Comparison of ENCODE assay signal across 8 mouse cellular contexts in the genomic region with DNA sequence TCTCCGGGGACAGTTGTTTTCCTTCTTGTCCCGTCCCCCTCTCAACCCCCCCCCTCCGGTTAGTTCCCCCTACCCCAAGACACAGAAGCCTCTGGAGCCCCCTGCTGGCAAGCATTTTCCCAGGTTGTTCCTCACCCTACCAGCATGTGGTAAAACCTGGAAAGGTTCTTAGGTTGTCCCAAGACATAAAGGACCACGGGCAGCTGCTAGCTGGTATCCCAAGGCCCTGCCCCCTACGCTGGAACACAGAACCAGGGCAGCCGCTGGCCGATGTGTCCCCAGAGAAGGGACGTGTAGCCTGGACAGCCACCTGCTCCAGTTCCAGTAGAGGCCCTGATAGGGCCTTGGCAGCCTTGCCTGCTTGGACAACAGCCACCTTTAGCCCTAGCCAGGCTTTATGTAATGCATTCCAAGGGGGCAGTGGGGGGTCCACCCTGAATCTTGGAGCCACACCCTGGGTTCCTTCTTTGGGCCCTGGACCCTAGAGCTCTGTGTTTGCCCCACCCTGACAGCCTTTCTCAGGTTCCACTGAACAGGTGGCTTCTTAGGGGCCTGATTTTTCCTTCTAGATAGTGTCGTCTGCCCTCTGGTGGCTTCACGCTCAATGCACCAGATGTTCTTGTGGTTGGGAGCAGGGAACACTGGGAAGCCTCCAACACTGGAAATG. TPM values are rescaled to one million over a fixed set of nuclear protein-coding genes. Genes with fewer than 3 reads are reported as not detected.
DNase-seq lines count a peak whose midpoint lies in the region.

No protein-coding gene starts in this region.

- intact Hi-C loops in heart, postnatal 14 days (cut with DNase I) = no loop called here

- WGBS in forebrain, embryonic 10.5 days = 9% methylated on average over 10 of the region's 10 CpGs
- WGBS in midbrain, embryonic 10.5 days = 9% methylated on average over 10 of the region's 10 CpGs

- peaks cover 44% of the 10 kb centered on the region for H3K36me3 ChIP-seq in forebrain, embryonic 10.5 days (replicated peaks)
- H3K36me3 ChIP-seq in midbrain, embryonic 10.5 days = peaks cover 44% of the 10 kb centered on the region

- peak overlapping the region; percentile 88 for H3K27ac ChIP-seq in forebrain, embryonic 10.5 days
- peak overlapping the region; percentile 87 for H3K27ac ChIP-seq in midbrain, embryonic 10.5 days (replicated peaks)

- H3K4me1 ChIP-seq in forebrain, embryonic 10.5 days = peaks cover 36% of the 10 kb centered on the region
- H3K4me1 ChIP-seq in midbrain, embryonic 10.5 days = peaks cover 31% of the 10 kb centered on the region

- H3K4me3 ChIP-seq in forebrain, embryonic 10.5 days = peak overlapping the region; percentile 95
- peak overlapping the region; percentile 79 for H3K4me3 ChIP-seq in midbrain, embryonic 10.5 days

- no peaks in the 10 kb centered on the region for H3K9me3 ChIP-seq in forebrain, embryonic 10.5 days
- no peaks in the 10 kb centered on the region for H3K9me3 ChIP-seq in midbrain, embryonic 10.5 days (replicated peaks)

- DNase-seq in ovary, postnatal 14 days (ENCODE audit: low spot score) = peak; percentile 36
- no peak for DNase-seq in ovary, adult 18-20 months (ENCODE audit: low spot score)
- peak; percentile 72 for DNase-seq in brain, adult 2 months (ENCODE audit: low read depth, low spot score)
- no peak for DNase-seq in forebrain, embryonic 10.5 days (ENCODE audit: extremely low spot score, low spot score)
- peak; percentile 67 to 75 for DNase-seq in heart, postnatal 14 days
- peak; percentile 69 to 74 for DNase-seq in layer of hippocampus, postnatal 10 days (ENCODE audit: low spot score in 2 of 2)
- DNase-seq in midbrain, embryonic 10.5 days (ENCODE audit: low spot score) = peak; percentile 53
- DNase-seq in thymus, postnatal 0 days (ENCODE audit: low spot score) = peak; percentile 67

- no peaks in the 10 kb centered on the region for H3K27me3 ChIP-seq in forebrain, embryonic 10.5 days (ENCODE audit: poor library complexity, severe bottlenecking)
- no peaks in the 10 kb centered on the region for H3K27me3 ChIP-seq in midbrain, embryonic 10.5 days (ENCODE audit: low read depth, poor library complexity, severe bottlenecking)

RNA-seq across cellular contexts. Expression of a gene that starts 1.1 kb away (rescaled TPM):
- polyA plus RNA-seq in forebrain, embryonic 10.5 days (2016; fragmentation: Nextera tagmentation; extraction: Ambion mirVana) = 253 and 264 TPM in 2 replicates
- total RNA-seq in heart, postnatal 14 days (2021) = 100 to 1,000 TPM; 158 to 159 TPM
- 10 to 100 TPM; 54.8 to 56.2 TPM for total RNA-seq in layer of hippocampus, postnatal 10 days (2021)
- 223 and 270 TPM in 2 replicates for polyA plus RNA-seq in midbrain, embryonic 10.5 days (2016; fragmentation: Nextera tagmentation; extraction: Ambion mirVana)
- 138 and 141 TPM in 2 replicates for polyA plus RNA-seq in thymus, postnatal 0 days (2015; fragmentation: Nextera tagmentation; extraction: Ambion mirVana)

RNA-seq across cellular contexts. Expression of a gene that starts 5.8 kb away (rescaled TPM):
- polyA plus RNA-seq in forebrain, embryonic 10.5 days (2016; fragmentation: Nextera tagmentation; extraction: Ambion mirVana) = 0.84 and 1.0 TPM in 2 replicates
- total RNA-seq in heart, postnatal 14 days (2021) = 1 to 10 TPM; 4.5 to 5.4 TPM
- 1 to 10 TPM; 1.6 to 1.8 TPM for total RNA-seq in layer of hippocampus, postnatal 10 days (2021)
- polyA plus RNA-seq in midbrain, embryonic 10.5 days (2016; fragmentation: Nextera tagmentation; extraction: Ambion mirVana) = 0.98 and 1.0 TPM in 2 replicates
- polyA plus RNA-seq in thymus, postnatal 0 days (2015; fragmentation: Nextera tagmentation; extraction: Ambion mirVana) = 0.35 and 0.48 TPM in 2 replicates

RNA-seq across cellular contexts. Expression of a gene that starts 13.9 kb away (rescaled TPM):
- 59.7 and 63.8 TPM in 2 replicates for polyA plus RNA-seq in forebrain, embryonic 10.5 days (2016; fragmentation: Nextera tagmentation; extraction: Ambion mirVana)
- total RNA-seq in heart, postnatal 14 days (2021) = 10 to 100 TPM; 21.7 to 23.0 TPM
- total RNA-seq in layer of hippocampus, postnatal 10 days (2021) = 10 to 100 TPM; 68.5 to 80.9 TPM
- 68.3 and 74.9 TPM in 2 replicates for polyA plus RNA-seq in midbrain, embryonic 10.5 days (2016; fragmentation: Nextera tagmentation; extraction: Ambion mirVana)
- polyA plus RNA-seq in thymus, postnatal 0 days (2015; fragmentation: Nextera tagmentation; extraction: Ambion mirVana) = 56.0 and 58.2 TPM in 2 replicates

RNA-seq across cellular contexts. Expression of a gene that starts 18.7 kb away (rescaled TPM):
- 0.90 and 1.5 TPM in 2 replicates for polyA plus RNA-seq in forebrain, embryonic 10.5 days (2016; fragmentation: Nextera tagmentation; extraction: Ambion mirVana)
- under 1 TPM in 1 of 2 experiments, not detected in 1; 0.37 TPM for total RNA-seq in heart, postnatal 14 days (2021)
- total RNA-seq in layer of hippocampus, postnatal 10 days (2021) = under 1 TPM in 1 of 2 experiments, not detected in 1; 0.32 TPM
- 0.89 and 1.1 TPM in 2 replicates for polyA plus RNA-seq in midbrain, embryonic 10.5 days (2016; fragmentation: Nextera tagmentation; extraction: Ambion mirVana)
- polyA plus RNA-seq in thymus, postnatal 0 days (2015; fragmentation: Nextera tagmentation; extraction: Ambion mirVana) = 2.4 and 3.4 TPM in 2 replicates

RNA-seq across cellular contexts. Expression of a gene that starts 21.2 kb away (rescaled TPM):
- polyA plus RNA-seq in forebrain, embryonic 10.5 days (2016; fragmentation: Nextera tagmentation; extraction: Ambion mirVana) = 598 and 623 TPM in 2 replicates
- total RNA-seq in heart, postnatal 14 days (2021) = 1,000 to 10,000 TPM; 1,285 to 1,330 TPM
- total RNA-seq in layer of hippocampus, postnatal 10 days (2021) = 100 to 1,000 TPM; 692 to 694 TPM
- 607 and 655 TPM in 2 replicates for polyA plus RNA-seq in midbrain, embryonic 10.5 days (2016; fragmentation: Nextera tagmentation; extraction: Ambion mirVana)
- polyA plus RNA-seq in thymus, postnatal 0 days (2015; fragmentation: Nextera tagmentation; extraction: Ambion mirVana) = 376 and 398 TPM in 2 replicates

Comparison
In these comparisons a context has a peak if more than half of its experiments do, and no peak if none do; other contexts are left out.
1. DNase-seq: peak in ovary, postnatal 14 days (single experiment), brain, adult 2 months (single experiment), heart, postnatal 14 days (2 of 2), layer of hippocampus, postnatal 10 days (2 of 2), midbrain, embryonic 10.5 days (single experiment) and thymus, postnatal 0 days (single experiment); none in ovary, adult 18-20 months (single experiment) and forebrain, embryonic 10.5 days (single experiment).